In genomic region chr12:12529541-12529940, GRCm38 (mm10) we compare ENCODE assay signal across 25 mouse cellular contexts.
A peak's percentile ranks its signal among the peaks of the same experiment; 100 is the strongest.
DNase-seq lines count a peak whose midpoint lies in the region; ATAC-seq and TF ChIP-seq lines count a peak whose summit lies in the region.
"Had no signal": no experiment of that assay in that cellular context is flagged by ENCODE, and none has a peak within 500 bp of the region (broad histone marks: within the 10 kb centered on the region; RNA-seq: fewer than 3 reads in every experiment).

No protein-coding gene starts in this region.

- H3K4me1 ChIP-seq in heart, embryonic 12.5 days (replicated peaks): peaks cover 44% of the 10 kb centered on the region
- 0 out of 2 replicates have a peak, but pooled peaks cover 3% of the 10 kb centered on the region for H3K4me1 ChIP-seq in lung, embryonic 14.5 days (ENCODE audit: insufficient read depth)
- H3K4me1 ChIP-seq in forebrain, embryonic 13.5 days: peaks cover 34% of the 10 kb centered on the region
- peaks cover 21% of the 10 kb centered on the region for H3K4me1 ChIP-seq in forebrain, embryonic 15.5 days
- H3K4me1 ChIP-seq: embryonic facial prominence, embryonic 12.5 days; intestine, embryonic 15.5 days; limb, embryonic 12.5 days; liver, embryonic 15.5 days; stomach, embryonic 15.5 days had no signal

- H3K27ac ChIP-seq in heart, embryonic 12.5 days (ENCODE audit: poor library complexity, severe bottlenecking): peak overlapping the region; percentile 27
- peak overlapping the region; percentile 75; the same call in 1 of the 2 replicates for H3K27ac ChIP-seq in lung, embryonic 14.5 days (ENCODE audit: low read depth)
- peak overlapping the region; percentile 78 for H3K27ac ChIP-seq in forebrain, embryonic 13.5 days
- 0 out of 2 replicates have a peak overlapping the region, but pooled peaks have one; percentile 67 for H3K27ac ChIP-seq in forebrain, embryonic 15.5 days (replicated peaks)
- H3K27ac ChIP-seq: embryonic facial prominence, embryonic 12.5 days; hindbrain, postnatal 0 days; intestine, embryonic 15.5 days; layer of hippocampus, adult 2 months; left cerebral cortex, adult 2 months; limb, embryonic 12.5 days; liver, embryonic 15.5 days; stomach, embryonic 15.5 days had no signal

- H3K27me3 ChIP-seq in heart, embryonic 12.5 days (replicated peaks): no peaks in the 10 kb centered on the region
- H3K27me3 ChIP-seq in lung, embryonic 14.5 days (ENCODE audit: insufficient read depth, low read length): no peaks in the 10 kb centered on the region
- no peaks in the 10 kb centered on the region for H3K27me3 ChIP-seq in forebrain, embryonic 13.5 days
- no peaks in the 10 kb centered on the region for H3K27me3 ChIP-seq in forebrain, embryonic 15.5 days
- H3K27me3 ChIP-seq: embryonic facial prominence, embryonic 12.5 days; intestine, embryonic 15.5 days; limb, embryonic 12.5 days; midbrain, embryonic 12.5 days; stomach, embryonic 15.5 days had no signal

- 89% methylated on average over 5 of the region's 5 CpGs for WGBS in heart, embryonic 12.5 days
- WGBS in lung, embryonic 14.5 days: 88% methylated on average over 5 of the region's 5 CpGs
- 87% methylated on average over 5 of the region's 5 CpGs for WGBS in forebrain, embryonic 13.5 days
- WGBS in forebrain, embryonic 15.5 days: 80% methylated on average over 5 of the region's 5 CpGs

- DNase-seq in heart, adult 18-20 months: no peak
- DNase-seq in lung, embryonic 14.5 days: no peak
- DNase-seq in lung, postnatal 10 days: no peak
- DNase-seq: adrenal gland, postnatal 25 days; B cell, adult 2 months; cerebellum, adult 11-12 months; cerebellum, adult 9-11 months; embryo, embryonic 11 days; kidney, adult 2 months; kidney, postnatal 36 days; retina, postnatal 1 day; right cerebral cortex, postnatal 14 days had no signal

- ATAC-seq in heart, embryonic 12.5 days (ENCODE audit: insufficient number of reproducible peaks, low FRiP score): no peak
- ATAC-seq in lung, embryonic 14.5 days (ENCODE audit: insufficient read depth): no peak
- ATAC-seq in forebrain, embryonic 13.5 days: no peak
- no peak for ATAC-seq in forebrain, embryonic 15.5 days (replicated peaks)
- ATAC-seq: hindbrain, postnatal 0 days; intestine, embryonic 15.5 days; lung, postnatal 0 days had no signal

- H3K4me2 ChIP-seq in heart, embryonic 12.5 days: no peak overlapping the region
- H3K4me2 ChIP-seq in lung, embryonic 14.5 days: no peak overlapping the region
- no peak overlapping the region for H3K4me2 ChIP-seq in forebrain, embryonic 13.5 days
- no peak overlapping the region for H3K4me2 ChIP-seq in forebrain, embryonic 15.5 days (replicated peaks)
- H3K4me2 ChIP-seq: embryonic facial prominence, embryonic 12.5 days; intestine, embryonic 15.5 days; limb, embryonic 12.5 days; liver, embryonic 15.5 days; midbrain, embryonic 12.5 days; stomach, embryonic 15.5 days had no signal

- no peak for TF ChIP-seq CTCF in lung, embryonic 14.5 days (IDR thresholded peaks at IDR 0.05; ENCODE audit: low read depth)

- H3K4me3 ChIP-seq in heart, embryonic 12.5 days: no peak overlapping the region
- H3K4me3 ChIP-seq in lung, embryonic 14.5 days (ENCODE audit: low read depth, low read length): no peak overlapping the region
- H3K4me3 ChIP-seq in forebrain, embryonic 13.5 days: no peak overlapping the region
- H3K4me3 ChIP-seq in forebrain, embryonic 15.5 days: no peak overlapping the region
- H3K4me3 ChIP-seq: embryonic facial prominence, embryonic 12.5 days; intestine, embryonic 15.5 days; layer of hippocampus, adult 2 months; left cerebral cortex, adult 2 months; limb, embryonic 12.5 days; liver, embryonic 15.5 days; midbrain, embryonic 12.5 days; stomach, embryonic 15.5 days had no signal

- no peaks in the 10 kb centered on the region for H3K9me3 ChIP-seq in heart, embryonic 12.5 days (replicated peaks)
- no peaks in the 10 kb centered on the region for H3K9me3 ChIP-seq in lung, embryonic 14.5 days (ENCODE audit: low read depth, low read length)
- no peaks in the 10 kb centered on the region for H3K9me3 ChIP-seq in forebrain, embryonic 13.5 days (replicated peaks)
- H3K9me3 ChIP-seq in forebrain, embryonic 15.5 days: no peaks in the 10 kb centered on the region
- H3K9me3 ChIP-seq: embryonic facial prominence, embryonic 12.5 days; intestine, embryonic 15.5 days; limb, embryonic 12.5 days; liver, embryonic 15.5 days; midbrain, embryonic 12.5 days; stomach, embryonic 15.5 days had no signal

- H3K36me3 ChIP-seq in heart, embryonic 12.5 days: no peaks in the 10 kb centered on the region
- no peaks in the 10 kb centered on the region for H3K36me3 ChIP-seq in lung, embryonic 14.5 days (ENCODE audit: insufficient read depth)
- H3K36me3 ChIP-seq in forebrain, embryonic 13.5 days (ENCODE audit: poor library complexity, severe bottlenecking): no peaks in the 10 kb centered on the region
- H3K36me3 ChIP-seq in forebrain, embryonic 15.5 days: no peaks in the 10 kb centered on the region
- H3K36me3 ChIP-seq: embryonic facial prominence, embryonic 12.5 days; intestine, embryonic 15.5 days; limb, embryonic 12.5 days; liver, embryonic 15.5 days; midbrain, embryonic 12.5 days; stomach, embryonic 15.5 days had no signal

- H3K9ac ChIP-seq in heart, embryonic 12.5 days: no peak overlapping the region
- H3K9ac ChIP-seq in lung, embryonic 14.5 days: no peak overlapping the region
- H3K9ac ChIP-seq in forebrain, embryonic 13.5 days: no peak overlapping the region
- H3K9ac ChIP-seq in forebrain, embryonic 15.5 days (replicated peaks): no peak overlapping the region
- H3K9ac ChIP-seq: embryonic facial prominence, embryonic 12.5 days; intestine, embryonic 15.5 days; limb, embryonic 12.5 days; liver, embryonic 15.5 days; midbrain, embryonic 12.5 days; stomach, embryonic 15.5 days had no signal

Comparison
In these comparisons a context has a peak if more than half of its experiments do, and no peak if none do; other contexts are left out.
1. H3K27ac ChIP-seq: peak in every context shown above with its lines; median percentile 78 in forebrain, embryonic 13.5 days; 75 in lung, embryonic 14.5 days; 67 in forebrain, embryonic 15.5 days; 27 in heart, embryonic 12.5 days.